8 mouse cellular contexts compared by ENCODE assay signal in genomic region chr12:65073611-65074178, GRCm38 (mm10). TPM values are rescaled to one million over a fixed set of nuclear protein-coding genes. Genes with fewer than 3 reads are reported as not detected.
DNase-seq lines count a peak whose midpoint lies in the region; ATAC-seq lines count a peak whose summit lies in the region.

Fkbp3 (minus strand) TSS chr12:65074007.

- H3K27ac ChIP-seq in forebrain, embryonic 14.5 days (ENCODE audit: low read depth, low read length), result peak within 1 kb of the TSS; percentile 91
- H3K27ac ChIP-seq in neural tube, embryonic 15.5 days (replicated peaks), result peak within 1 kb of the TSS; percentile 97

- peak within 1 kb of the TSS; percentile 79 for H3K4me2 ChIP-seq in forebrain, embryonic 14.5 days (ENCODE audit: low read length)
- peak within 1 kb of the TSS; percentile 70 for H3K4me2 ChIP-seq in neural tube, embryonic 15.5 days

- peak; percentile 95 for DNase-seq in ES-CJ7 (ENCODE audit: low read depth, low spot score)
- peak; percentile 97 for DNase-seq in cerebellum, adult 11 months
- DNase-seq in forebrain, embryonic 14.5 days (ENCODE audit: low spot score), result peak; percentile 99
- DNase-seq in heart, postnatal 14 days, result peak; percentile 99
- DNase-seq in layer of hippocampus, adult 11-12 months (ENCODE audit: low spot score), result peak; percentile 97
- DNase-seq in lung, adult 18-20 months, result peak; percentile 97 to 98
- peak; percentile 97 for DNase-seq in testis, postnatal 14 days (ENCODE audit: low spot score)

- intact Hi-C loops in heart, postnatal 14 days (cut with DNase I), result loop anchor here (5.0 kb wide), 2 partner anchors 36 to 106 kb away; partner anchors contain the start of genes Klhl28, Prpf39 and Togaram1

- peaks cover 19% of the 10 kb centered on the region for H3K4me1 ChIP-seq in forebrain, embryonic 14.5 days (ENCODE audit: control insufficient read depth, insufficient read depth, low read length)
- H3K4me1 ChIP-seq in neural tube, embryonic 15.5 days, result peaks cover 34% of the 10 kb centered on the region

- H3K4me3 ChIP-seq in forebrain, embryonic 14.5 days (ENCODE audit: low read depth, low read length), result peak within 1 kb of the TSS; percentile 64
- H3K4me3 ChIP-seq in neural tube, embryonic 15.5 days (replicated peaks), result peak within 1 kb of the TSS; percentile 97

- H3K9me3 ChIP-seq in forebrain, embryonic 14.5 days (replicated peaks; ENCODE audit: control insufficient read depth, low read length), result no peaks in the 10 kb centered on the region
- no peaks in the 10 kb centered on the region for H3K9me3 ChIP-seq in neural tube, embryonic 15.5 days (replicated peaks)

- H3K36me3 ChIP-seq in forebrain, embryonic 14.5 days (ENCODE audit: control insufficient read depth, insufficient read depth, low read length), result peaks cover 5% of the 10 kb centered on the region; the same call in 1 of the 2 replicates
- peaks cover 5% of the 10 kb centered on the region for H3K36me3 ChIP-seq in neural tube, embryonic 15.5 days

- WGBS in forebrain, embryonic 14.5 days, result under 1% methylated on average over 48 of the region's 49 CpGs
- WGBS in neural tube, embryonic 15.5 days, result under 1% methylated on average over 48 of the region's 49 CpGs

- H3K27me3 ChIP-seq in forebrain, embryonic 14.5 days (replicated peaks; ENCODE audit: control insufficient read depth, insufficient read depth, low read length), result no peaks in the 10 kb centered on the region
- no peaks in the 10 kb centered on the region for H3K27me3 ChIP-seq in neural tube, embryonic 15.5 days (replicated peaks)

- peak within 1 kb of the TSS; percentile 92 for H3K9ac ChIP-seq in forebrain, embryonic 14.5 days (ENCODE audit: low read length)
- peak within 1 kb of the TSS; percentile 84 for H3K9ac ChIP-seq in neural tube, embryonic 15.5 days (replicated peaks)

- ATAC-seq in forebrain, embryonic 14.5 days, result peak; percentile 98
- ATAC-seq in neural tube, embryonic 15.5 days (ENCODE audit: low FRiP score), result peak; percentile 99

RNA-seq across cellular contexts. Expression of gene Fkbp3, which starts in this region (rescaled TPM):
- 443 and 466 TPM in 2 replicates for polyA plus RNA-seq in forebrain, embryonic 14.5 days (2014; fragmentation: Nextera tagmentation; extraction: Ambion mirVana)
- total RNA-seq in heart, postnatal 14 days (2021), result 100 to 1,000 TPM; 204 to 219 TPM
- polyA plus RNA-seq in neural tube, embryonic 15.5 days (2015; fragmentation: Nextera tagmentation; extraction: Ambion mirVana), result 439 and 458 TPM in 2 replicates

Comparison
In these comparisons a context has a peak if more than half of its experiments do, and no peak if none do; other contexts are left out.
1. Peak in every context shown above with its lines: DNase-seq, ATAC-seq, H3K4me3 ChIP-seq and H3K27ac ChIP-seq.